Mouse (Mus musculus) fibroblast of lung, adult 2 months (primary cell): ENCODE data around the gene Dnhd1.
A peak's percentile ranks its signal among the peaks of the same experiment; 100 is the strongest.

Experiments used
- DNase-seq: peaks from one replicate; pipeline ENCODE4 v3.0.0-alpha.2; 2011; ENCODE audit warnings: low read depth

Dnhd1 gene

GRCm38 (mm10) chr7:105650639-105651435, at the start of gene Dnhd1:
TSS of gene Dnhd1 (plus strand) at chr7:105650827.
- DNase-seq = peak; percentile 65

DNA sequence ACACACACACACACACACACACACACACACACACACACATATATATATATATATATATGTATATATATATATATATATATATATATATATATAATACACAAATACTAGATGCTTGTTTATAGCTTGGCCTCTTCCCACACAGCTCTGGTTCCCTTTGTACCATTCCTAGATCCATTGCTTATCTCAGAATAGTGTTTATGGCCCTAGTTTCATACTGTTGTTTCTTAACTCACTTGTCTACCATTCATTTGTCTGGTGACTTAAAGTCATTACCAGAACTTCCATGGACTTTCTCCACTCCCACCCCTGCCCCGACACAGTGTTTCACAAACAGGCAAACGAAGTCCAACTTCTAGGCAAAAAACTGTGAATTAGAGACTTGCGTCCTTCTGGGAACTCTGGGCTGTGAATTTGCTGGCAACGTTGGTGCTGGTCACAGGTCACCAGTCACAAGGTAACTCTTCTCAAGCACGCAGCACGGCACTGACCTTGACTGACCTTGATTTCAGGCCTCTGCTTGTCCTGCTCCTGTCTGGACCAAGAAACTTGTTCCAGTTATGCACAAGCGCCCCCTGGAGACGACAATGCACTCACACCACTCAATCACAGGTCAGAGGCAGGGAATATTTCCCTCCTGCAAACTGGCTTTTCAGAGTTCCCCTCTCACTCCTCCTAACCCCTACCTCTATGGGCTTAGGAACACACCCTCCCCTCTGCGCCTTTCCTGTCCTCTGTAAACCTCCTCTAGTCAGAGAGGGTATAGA, 47.6 kb upstream of the Dnhd1 start:
- DNase-seq = peak; percentile 33

DNA sequence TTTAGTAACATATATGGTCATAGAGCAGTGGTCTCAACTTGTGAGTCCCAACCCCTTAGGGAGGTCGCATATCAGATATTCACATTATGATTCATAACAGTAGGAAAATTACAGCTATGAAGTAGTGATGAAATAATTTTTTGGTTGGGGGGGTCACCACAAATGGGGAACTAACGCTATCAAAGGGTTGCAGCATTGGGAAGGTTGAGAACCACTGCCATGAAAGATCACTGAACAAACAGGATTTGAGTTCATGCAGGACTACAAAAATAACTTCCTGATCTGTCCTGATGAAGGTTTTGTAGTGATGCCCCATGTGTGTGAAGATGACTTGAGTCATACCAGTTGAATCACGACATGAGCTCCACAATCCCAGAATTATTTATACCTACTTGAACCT, 42.2 kb upstream of the Dnhd1 start:
- no peak for DNase-seq

DNA sequence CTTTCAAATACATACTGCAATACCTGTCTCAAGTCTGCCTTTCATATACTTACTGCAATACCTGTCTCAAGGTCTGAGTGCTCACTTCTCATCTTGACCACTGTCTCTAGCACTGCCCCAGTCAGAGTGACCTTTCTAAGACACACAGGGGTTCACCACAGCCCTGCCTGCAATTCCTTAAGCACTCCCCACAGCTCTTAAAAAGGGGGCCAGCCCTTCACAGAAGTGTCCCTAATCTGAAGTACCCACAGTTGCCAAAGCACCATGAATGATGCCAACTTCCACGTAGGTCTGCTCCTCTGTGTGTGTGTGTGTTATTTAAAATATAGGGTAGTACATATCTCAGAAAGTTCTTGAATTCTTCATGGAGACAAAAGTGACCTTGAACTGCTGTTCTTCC, 38.9 kb upstream of the Dnhd1 start:
- no peak for DNase-seq

DNA sequence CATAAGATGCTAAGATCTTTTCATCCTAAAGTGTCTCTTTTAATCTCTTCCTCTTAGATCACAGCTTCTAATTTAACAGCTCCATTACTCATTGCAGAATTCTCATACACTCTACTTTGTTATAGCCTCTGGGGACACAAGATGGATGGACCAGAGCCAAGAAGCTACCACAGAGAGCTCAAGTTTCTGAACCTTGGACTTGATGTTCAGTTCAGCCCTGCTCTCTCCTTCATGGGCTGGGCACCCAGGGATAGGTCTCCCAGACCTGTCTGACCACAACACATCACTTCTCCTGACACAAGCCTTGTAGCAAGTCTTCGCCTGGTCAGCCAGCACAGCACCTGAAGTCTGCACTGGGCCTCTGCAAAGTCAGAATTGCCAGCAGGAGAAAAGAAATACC, 36.2 kb upstream of the Dnhd1 start:
- DNase-seq = no peak

DNA sequence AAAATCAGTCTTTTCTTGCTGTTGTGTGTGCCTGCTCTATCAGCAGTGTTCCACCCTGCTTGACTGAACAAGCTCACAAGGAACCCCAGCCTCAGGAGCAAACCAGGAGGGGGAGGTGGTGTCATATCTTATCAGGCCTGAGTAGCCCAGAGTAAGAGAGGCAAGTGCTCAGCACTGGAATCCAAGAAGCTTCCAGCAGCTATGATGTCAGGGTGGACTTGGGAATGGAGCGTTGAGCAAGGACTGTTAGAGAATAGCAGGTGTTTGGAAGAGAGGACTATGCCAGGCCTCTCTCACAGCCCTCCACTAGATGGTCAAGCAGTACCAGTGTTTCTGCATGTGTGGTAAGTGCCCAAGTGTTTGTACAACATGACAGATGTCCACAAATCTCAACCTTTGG, 34.9 kb upstream of the Dnhd1 start:
- no peak for DNase-seq

DNA sequence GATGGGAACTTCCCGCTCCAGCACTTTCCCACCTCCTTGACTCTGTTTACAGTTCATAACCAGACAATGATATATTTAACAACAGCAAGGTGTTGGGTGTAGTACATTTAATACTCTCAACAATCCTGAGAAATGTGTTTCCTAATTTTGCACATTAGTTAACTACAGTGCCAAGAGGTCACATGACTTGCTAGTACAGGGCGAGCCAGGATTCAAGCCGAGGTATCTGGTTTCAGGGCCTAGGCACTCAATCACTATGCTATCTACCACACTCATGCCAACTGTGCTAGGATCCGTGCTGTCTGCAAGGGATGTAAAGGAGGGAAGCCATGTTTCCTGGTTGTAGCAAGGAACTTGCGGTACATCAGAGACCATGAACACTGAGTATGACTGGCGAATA, 34.1 kb upstream of the Dnhd1 start:
- DNase-seq = no peak

DNA sequence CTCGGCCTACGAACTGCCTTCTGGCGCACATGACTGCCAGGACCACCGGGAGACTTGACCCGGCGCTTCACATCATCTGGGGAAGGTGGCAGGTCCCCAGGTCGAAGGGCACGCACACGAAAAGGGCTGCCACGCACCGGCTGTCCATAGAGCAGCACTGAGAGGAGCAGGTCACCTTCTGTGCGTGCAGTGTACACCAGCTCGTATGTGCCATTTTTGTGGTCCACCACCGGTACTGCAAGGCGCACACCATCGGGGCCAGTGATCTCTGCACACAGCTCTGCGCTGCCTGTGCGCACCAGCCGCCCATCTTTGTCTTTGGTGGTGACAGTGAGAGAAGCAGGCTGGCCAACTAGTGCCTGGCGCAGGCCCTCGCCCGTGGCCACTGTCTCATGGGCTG, 32.8 kb upstream of the Dnhd1 start:
- DNase-seq = no peak

- DNase-seq = no peak
Measured at GRCm38 (mm10) chr7:105619701-105620100, 30.9 kb upstream of the Dnhd1 start.

DNA sequence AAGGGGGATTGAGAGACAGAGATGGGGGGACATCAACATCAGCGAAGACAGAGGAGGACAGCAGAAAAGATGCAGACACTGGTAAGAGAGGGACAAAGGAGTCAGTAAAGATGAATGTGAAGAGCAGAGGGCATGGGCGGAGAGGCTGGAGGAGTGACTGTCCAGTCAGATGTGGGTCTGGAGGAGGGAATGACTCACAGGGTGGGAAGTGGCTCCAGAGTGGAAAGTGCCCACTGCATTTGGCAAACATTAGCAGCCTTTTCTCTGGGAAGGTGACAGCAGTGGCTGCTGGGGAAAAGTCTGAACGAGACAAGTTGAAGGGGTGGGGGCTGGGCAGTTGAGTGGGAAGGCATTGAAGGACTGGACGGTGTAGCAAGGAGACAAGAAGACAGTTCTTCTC, 29.6 kb upstream of the Dnhd1 start:
- DNase-seq = peak; percentile 53

DNA sequence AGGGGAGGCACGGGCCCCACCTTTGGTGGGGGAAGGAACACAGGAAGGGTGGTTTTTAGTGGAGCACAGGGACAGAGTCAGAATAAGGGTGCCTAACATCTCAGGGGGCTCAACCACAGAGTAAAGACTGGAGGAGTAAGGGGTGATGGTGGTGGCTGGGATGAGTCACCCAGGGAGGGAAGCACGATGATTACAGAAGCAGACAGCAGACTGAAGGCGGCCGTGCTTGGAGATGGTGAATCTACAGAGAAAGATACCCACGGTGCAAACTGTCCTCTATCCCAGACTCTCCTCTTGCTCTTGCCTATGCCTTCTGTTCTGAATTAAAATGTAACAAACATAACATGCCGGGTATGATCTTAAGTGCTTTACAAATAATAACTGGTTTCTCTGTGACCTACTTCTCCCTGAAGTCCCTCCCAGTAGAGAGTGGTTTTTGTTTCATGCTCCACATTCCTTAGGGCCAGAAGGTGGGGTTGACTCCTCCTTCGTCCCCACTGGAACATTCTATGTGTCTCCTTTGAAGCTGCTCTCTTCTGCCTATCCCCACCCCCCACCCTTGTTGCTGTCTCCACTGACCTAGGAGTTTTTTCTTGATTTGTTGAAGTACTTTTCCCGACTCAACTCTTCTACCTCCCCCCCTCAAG, 28.9 kb upstream of the Dnhd1 start:
- no peak for DNase-seq

DNA sequence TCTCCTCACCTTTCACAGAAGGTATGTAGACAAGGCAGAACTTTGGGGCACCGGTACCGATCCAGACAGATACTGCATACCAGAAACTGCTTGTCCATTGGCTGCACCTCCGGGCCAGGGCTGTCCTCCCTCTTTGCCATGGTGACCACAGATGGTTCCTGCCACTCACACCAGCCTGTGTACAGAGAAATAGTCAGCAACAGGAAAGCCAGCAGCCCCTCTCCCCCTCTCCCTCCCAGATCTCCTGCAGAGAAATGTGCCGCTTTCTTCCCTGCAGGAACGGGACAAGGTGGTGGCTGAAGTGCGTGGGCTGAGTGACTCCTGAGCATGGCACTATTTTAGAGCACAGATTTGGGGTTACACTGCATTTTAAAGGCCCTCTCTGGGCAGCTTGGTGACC, 25.2 kb upstream of the Dnhd1 start:
- no peak for DNase-seq

- no peak for DNase-seq
Measured at GRCm38 (mm10) chr7:105628633-105629032, 22.0 kb upstream of the Dnhd1 start.

- no peak for DNase-seq
Measured at GRCm38 (mm10) chr7:105632551-105632972, 18.1 kb upstream of the Dnhd1 start.

DNA sequence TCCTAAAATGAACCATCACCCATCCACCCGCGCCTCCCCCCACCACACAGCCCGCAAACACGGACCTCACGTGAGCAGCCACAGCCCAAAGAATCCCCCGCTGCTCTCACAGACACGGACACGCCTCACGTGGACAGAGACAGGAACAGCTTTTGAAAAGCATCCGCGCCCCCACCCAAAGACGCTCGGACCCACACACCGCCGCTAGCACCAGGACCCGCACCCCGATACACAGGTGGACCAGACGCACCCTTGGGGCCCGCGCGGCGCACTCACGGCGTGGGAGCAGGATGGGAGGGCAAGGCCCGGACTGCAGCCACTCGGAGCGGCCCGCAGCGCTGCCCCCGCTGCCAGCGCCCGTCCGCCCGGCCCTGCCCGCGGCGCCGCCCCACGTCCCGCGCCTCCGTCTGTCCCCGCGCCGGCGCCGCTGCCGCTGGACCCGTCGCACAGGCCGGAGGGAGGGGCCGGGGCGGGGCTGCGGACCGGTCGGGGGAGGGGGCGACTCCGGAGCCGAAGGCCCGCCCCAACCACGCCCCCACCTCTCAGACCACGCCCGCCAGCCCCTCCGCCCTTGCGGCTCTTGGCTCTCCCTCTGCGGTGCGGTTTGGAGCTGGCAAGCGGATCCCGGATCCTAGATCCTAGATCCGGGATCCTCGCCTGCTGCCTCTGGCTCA, 17.4 kb upstream of the Dnhd1 start, which contains the start of gene Trim3:
Trim3 (minus strand) TSS at position 445 of the 674 bp plus-strand sequence.
- DNase-seq = peak; percentile 76

GRCm38 (mm10) chr7:105633801-105634135, 16.9 kb upstream of the Dnhd1 start:
- DNase-seq = no peak

- DNase-seq = no peak
Measured at GRCm38 (mm10) chr7:105634272-105634920, 16.2 kb upstream of the Dnhd1 start.

- DNase-seq = no peak
Measured at GRCm38 (mm10) chr7:105635726-105636125, 14.9 kb upstream of the Dnhd1 start.

- no peak for DNase-seq
Measured at GRCm38 (mm10) chr7:105638776-105639175, 11.9 kb upstream of the Dnhd1 start.

DNA sequence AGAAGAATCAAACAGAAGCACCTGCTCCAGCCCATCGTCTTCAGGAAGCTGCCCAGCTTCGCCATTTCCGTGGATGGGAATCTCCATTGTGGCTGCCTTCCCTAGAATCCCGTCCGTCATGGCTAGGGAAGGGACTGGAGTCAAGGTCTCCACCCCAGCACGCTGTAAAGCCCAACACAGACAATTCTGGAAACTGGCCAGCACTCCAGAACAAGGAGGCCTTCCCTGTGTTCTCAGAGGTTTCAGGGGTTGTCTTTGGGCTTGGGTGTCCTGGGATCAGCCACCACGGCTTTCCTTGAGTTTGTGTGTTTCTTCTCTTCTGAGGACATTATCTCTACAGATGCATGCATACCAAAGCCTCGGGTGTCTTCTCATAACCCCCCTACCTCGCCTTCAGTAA, 11.3 kb upstream of the Dnhd1 start:
- no peak for DNase-seq

DNA sequence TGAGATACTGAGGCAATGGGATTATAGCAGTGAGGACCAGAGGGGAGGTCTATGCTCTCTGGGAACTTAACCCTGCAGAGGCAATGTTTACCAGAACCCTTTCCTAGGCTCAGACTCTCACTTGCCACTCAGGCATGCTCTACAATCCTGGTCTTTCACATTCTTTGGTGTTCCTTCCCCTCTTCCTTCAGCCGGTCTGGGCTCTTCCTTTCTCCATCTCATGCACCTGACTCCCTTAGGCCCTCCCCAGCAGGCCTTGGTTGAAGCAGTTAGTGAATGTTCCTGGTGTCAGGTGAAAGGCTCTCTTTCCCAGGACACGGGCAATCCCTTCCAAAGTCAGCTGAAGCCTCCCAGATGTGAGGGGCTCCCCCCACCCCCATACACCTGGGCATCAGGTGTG, 10.9 kb upstream of the Dnhd1 start, which contains the start of gene Timm10b:
Timm10b (plus strand) TSS at position 301 of the 400 bp plus-strand sequence.
- DNase-seq = no peak
